Mouse (Mus musculus) c-Kit-positive CD71-negative TER-119-negative erythroid progenitor cells, embryonic 14.5 days (primary cell): ENCODE results near the gene Scamp3.
A peak's percentile ranks its signal among the peaks of the same experiment; 100 is the strongest.

Source experiments
- DNase-seq: peaks from one replicate; pipeline ENCODE4 v3.0.0-alpha.2; 2013; ENCODE audit warnings: low read depth

Gene Scamp3

DNA sequence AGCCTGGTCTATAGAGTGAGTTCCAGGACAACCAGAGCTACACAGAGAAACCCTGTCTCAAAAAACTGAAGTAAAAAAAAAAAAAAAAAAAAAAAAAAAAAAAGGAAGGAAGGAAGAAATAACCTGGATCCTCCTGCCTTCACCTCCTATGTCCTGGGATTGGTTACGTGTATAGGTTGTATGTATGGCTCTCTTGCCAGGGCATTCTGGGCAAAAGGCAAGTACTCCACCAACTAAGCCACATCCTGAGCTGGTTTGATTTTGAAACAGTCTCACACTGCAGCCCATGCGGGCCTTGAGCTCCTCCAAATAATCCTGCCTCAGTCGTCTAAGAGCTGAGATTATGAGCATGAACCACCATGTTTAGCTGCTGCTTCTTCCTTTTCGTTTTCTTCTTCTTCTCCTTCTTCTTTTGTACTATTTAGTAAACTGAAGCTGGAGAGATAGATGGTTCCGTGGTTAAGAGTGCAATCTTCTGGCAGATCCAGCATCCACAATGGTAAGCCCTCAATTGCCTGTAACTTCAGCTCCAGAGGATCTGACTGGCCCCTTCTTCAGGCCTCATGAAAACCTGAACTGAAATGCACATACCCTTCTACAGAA, 13.5 kb upstream of the Scamp3 start:
- DNase-seq, result no peak

GRCm38 (mm10) chr3:89164506-89165267, 12.6 kb upstream of the Scamp3 start, which contains the start of gene Clk2:
Gene Clk2 (plus strand): TSS chr3:89164795.
- DNase-seq, result peak; percentile 86

DNA sequence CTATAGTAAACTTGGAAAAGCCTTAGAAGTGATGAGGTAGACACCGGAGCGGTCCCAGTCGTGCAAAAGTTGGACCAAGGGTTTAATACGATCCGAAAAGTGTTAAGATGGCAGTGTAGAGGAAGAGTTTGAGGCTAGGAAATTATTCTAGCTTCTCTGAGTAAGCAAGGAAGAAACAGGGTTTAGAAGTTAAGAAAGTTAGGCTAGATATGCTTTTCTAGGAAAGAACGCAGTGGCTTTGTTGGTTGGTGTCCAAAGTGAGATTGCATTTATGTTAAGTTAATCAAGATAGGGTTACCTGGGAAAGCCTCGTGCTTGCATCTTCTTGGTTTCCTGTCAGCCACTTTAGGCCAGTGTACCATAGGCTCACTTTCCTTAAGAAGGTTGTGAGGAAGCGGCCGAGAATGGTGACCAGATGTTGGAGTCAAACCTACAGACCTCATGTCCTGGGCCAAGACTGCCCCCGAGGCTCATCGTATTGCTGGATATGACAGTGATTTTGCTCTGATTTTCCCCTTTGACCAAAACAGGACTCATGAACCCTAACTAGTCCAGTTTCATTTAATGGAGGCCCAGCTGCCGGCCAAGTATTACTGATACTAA, 11.9 kb upstream of the Scamp3 start:
- DNase-seq, result no peak

- no peak for DNase-seq
Measured at GRCm38 (mm10) chr3:89166945-89167344, 10.3 kb upstream of the Scamp3 start.

DNA sequence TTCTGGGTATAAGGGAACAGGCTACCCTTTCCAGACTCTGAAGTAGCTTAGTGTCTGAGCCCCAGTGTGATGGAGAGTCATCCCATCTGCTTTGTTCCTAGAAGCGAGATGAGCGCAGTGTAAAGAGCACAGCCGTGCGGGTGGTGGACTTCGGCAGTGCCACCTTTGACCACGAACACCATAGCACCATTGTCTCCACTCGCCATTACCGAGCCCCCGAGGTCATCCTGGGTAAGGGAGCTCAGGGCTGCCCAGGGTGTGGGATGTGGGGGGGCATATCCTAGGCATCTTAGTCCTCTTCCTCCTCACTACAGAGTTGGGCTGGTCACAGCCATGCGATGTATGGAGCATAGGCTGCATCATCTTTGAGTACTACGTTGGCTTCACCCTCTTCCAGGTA, 2.4 kb upstream of the Scamp3 start:
- no peak for DNase-seq

- no peak for DNase-seq
Measured at GRCm38 (mm10) chr3:89175544-89175943, 1.7 kb upstream of the Scamp3 start.

GRCm38 (mm10) chr3:89176421-89176820, 852 bp upstream of the Scamp3 start:
- DNase-seq, result no peak

DNA sequence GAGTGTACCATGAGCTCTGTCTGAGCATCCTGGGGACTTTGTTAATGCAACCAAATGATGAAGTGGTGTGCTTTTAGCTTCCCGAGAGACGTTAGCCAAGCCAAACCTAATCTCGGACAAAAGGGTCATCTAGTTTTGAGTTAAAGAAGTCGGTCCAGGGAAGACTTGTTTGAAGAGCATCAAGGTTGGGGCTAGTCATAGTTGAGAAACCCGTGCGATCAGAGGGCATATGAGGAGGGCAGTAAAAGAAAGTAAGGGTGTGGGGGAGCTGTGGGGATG, 773 bp downstream of the Scamp3 start:
- DNase-seq, result no peak

- DNase-seq, result no peak
Measured at GRCm38 (mm10) chr3:89179056-89179455, 1.8 kb downstream of the Scamp3 start.

- no peak for DNase-seq
Measured at GRCm38 (mm10) chr3:89181749-89182500, 4.7 kb downstream of the Scamp3 start.

DNA sequence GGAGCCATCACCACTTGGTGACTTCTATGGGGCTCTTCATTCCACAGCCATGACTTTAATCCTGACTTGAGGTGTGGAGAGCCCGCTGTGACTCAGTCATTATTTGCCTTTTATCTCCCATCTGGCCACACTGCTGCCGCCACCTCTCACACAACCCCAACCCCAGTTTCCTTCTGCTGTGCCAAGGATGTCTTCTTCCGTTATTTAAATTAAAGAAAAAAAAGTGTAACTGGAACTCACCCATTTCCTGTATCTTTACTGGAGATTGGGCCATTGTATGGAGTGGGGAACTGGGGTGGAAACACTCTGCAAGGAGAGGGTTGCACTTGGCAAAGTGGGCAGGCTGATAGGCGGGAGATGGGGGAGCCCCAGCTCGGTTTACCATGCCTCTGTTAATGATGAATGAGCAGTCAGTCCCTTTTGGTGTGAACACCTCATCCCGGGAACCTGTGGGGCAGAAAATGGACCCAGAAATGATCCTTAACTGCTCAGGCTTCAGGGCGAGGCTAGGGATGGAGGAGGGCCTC, 5.3 kb downstream of the Scamp3 start:
- no peak for DNase-seq

DNA sequence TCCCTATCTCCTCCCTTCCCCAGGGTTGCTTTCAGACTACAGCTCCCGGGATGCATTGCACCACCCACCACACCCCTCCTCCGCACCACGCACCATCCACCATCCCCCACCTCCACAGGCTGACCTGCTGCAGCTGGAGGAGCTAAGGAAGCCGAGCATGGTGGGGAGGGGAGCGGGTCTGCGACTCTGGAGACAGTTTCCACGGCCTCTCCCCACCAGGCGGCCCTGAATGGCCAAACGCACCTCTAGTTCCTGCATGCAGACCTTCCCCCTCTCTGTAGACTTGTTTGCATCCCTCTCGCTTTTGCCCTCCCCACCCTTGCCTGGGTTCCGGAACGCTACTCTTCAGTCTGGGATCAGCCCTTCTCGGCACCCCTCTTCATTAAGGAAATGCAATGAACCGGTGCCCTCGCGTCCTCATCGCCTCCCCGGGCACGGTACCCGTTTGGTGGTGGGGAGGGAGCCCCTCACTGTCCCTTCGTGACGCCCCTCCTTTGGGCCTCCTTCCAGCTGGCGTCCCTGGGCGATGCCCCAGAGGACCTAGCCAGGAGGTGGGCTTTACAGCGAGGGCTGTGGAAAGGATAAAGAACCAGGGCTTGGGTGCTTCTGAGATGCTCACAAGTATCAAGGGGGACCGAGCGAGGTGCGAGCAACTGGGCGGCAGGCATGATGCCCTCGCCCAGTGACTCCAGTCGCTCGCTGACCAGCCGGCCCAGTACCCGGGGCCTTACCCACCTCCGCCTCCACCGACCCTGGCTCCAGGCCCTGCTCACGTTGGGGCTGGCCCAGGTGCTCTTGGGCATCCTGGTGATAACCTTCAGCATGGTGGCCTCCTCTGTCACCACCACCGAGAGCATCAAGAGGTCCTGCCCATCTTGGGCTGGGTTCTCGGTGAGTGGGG, 6.0 kb downstream of the Scamp3 start, which contains the start of gene Fam189b:
Fam189b (plus strand) TSS at position 86 of the 901 bp plus-strand sequence.
- DNase-seq, result no peak

DNA sequence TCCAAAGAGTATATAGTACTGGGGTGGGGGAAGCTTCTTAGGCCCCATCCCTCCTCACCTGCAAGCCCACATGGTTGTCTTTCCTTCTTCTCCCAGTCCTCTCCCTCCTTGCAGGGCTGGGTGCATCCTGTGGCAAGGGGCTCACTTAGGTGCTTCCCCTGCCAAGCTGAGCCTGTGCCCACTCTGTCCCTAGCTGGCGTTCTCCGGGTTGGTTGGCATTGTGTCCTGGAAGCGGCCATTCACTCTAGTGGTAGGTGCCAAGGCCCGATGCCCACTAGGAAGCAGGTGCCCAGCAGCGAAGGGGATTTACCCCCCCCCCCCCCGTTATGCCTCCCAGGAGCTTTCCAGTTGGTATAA, 6.7 kb downstream of the Scamp3 start:
- DNase-seq, result no peak

GRCm38 (mm10) chr3:89187197-89187596, 9.9 kb downstream of the Scamp3 start:
- DNase-seq, result no peak

DNA sequence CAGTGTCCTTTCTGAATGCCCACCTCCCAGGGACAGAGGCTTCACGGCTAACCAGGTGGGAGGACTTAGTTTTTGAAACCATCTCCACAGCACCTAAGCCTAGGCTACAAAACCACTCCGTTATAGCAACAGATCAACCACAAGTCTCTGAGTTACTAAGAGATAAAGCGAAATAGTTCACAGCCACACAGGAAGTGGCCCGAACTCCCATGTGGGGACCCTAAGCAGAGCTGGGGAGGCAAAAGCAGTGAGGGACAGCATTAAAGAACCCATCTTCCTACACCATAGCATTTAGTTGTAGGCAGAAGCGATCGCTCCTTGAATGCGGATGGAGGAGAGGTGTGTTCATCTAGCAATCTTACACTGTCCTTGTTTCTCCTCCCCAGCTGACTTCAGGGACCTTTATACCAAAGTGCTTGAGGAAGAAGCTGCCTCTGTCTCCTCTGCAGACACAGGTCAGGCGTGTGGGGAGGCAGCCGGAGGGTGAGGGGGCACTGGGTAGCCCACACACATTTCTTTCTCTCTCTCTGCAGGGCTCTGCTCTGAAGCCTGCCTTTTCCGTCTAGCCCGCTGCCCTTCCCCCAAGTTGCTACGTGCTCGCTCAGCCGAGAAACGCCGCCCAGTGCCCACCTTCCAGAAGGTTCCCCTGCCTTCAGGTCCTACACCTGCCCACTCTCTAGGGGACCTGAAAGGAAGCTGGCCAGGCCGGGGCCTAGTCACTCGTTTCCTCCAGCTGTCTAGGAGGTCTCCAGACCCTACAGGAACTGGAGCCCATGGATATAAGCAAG, 10.6 kb downstream of the Scamp3 start:
- no peak for DNase-seq

DNA sequence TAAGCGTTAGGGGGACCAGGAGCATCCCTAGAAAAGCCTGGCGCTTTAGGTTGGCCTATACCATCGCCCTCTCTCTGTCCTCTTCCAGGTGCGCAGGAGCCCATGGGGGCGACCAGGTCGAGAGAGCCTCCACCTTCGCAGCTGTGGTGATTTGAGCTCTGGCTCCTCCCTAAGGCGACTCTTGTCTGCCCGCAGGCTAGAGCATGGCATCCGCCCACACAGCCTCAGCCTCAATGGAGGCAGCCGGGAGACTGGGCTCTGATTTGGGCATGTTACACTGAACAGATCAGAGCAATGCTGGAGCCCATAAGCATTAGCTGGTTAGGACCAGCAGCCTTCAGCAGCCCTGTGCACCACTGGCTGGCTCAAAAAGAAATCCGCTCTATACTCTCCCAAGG, 11.2 kb downstream of the Scamp3 start:
- DNase-seq, result no peak

DNA sequence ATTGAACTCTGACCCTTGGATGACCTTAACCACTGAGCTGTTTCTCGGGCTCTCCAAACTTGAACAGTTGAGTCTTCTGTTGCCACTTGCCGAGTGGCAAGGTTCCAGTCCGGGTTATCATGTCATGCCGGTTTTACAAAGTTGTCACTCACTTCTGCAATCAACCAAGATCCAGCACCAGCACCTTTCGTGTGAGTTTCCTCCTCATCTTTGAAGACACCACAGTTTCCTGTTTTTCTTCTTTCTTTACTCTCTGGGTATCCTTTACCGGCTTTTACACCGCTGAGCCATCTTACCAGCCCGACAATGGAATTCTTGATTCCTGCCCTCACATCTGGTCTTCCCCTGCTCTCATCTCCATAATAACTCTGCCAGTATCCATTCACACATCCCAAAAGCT, 13.2 kb downstream of the Scamp3 start:
- no peak for DNase-seq

- no peak for DNase-seq
Measured at GRCm38 (mm10) chr3:89193351-89193750, 16.1 kb downstream of the Scamp3 start.

GRCm38 (mm10) chr3:89193853-89194252, 16.6 kb downstream of the Scamp3 start:
- no peak for DNase-seq

- DNase-seq, result peak; percentile 85
Measured at GRCm38 (mm10) chr3:89195979-89196877, 19.0 kb downstream of the Scamp3 start.
